Mouse (Mus musculus): ENCODE data around the gene Abcg5.

GRCm38 (mm10) chr17:84644292-84645050 is 38.3 kb downstream of the Abcg5 start:
- TF ChIP-seq POLR2A (IDR thresholded peaks at IDR 0.05; ENCODE audit: insufficient read depth, low read depth, low read length) (no peak), CTCF (IDR thresholded peaks at IDR 0.05) (no peak)
